Mouse (Mus musculus): ENCODE measurements around the gene Chrnb1.

Gene Chrnb1

DNA sequence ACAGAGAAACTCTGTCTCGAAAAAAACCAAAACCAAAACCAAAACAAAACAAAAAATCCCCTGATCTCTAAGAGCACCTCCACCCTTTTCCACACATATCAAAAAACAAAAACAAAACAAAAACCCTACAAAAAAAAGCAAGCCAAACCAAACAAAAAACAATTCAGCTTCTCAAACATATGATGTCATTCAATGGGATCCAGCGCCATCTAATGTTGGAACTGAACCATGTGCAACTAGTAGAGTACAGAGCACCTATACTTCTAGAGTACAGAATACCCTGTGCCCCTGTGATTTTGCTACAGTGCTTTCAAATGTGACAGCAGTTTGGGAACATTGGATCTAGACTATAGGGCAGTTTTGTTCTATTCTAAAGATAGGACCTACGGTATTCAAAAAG, 41.0 kb downstream of the Chrnb1 start:
- in situ Hi-C loops (cut with MboI, MseI), result loop anchor here in 1 of 2 experiments (5.0 to 25.0 kb wide), 4 partner anchors 83 to 1292 kb away; partner anchors contain the start of genes Nlgn2, Tmem256 and Tmem95

DNA sequence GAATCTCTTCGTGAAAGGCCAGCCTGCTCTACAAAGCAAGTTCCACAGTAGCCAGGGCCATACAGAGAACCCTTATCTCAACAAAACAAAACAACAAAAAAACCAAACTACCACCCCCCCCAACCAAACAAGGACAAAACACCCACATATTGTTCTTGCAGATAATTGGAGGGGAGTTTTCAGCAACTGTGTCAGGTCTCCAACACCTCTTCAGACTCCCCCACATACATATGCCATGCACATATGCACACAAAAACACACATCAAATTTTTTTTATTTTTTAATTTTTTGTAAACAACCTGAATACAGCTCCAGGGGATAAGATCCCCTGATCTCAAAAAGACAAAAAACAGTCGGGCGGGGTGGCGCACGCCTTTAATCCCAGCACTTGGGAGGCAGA, 41.5 kb downstream of the Chrnb1 start:
- in situ Hi-C loops (cut with MboI, MseI), result loop anchor here in 1 of 2 experiments (25.0 kb wide), 1 partner anchor 1292 kb away; no protein-coding TSS in a partner anchor

DNA sequence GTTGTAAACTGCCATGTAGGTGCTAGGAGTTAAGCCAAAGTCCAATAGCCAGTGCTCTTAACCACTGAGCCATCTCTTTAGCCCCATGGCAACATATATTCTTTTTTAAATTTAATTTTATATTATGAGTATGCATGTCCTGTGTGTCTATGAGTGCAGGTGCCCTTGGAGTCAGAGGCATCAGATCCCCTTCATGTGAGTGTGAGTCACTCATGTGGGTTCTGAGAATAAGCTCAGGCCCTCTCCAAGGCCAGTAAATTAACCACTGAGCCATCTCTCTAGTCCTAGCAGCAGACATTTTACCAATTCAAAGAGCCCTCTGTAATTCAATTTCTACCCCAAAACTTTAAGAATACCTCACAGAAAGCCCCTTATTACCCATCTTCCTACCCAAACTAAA, 43.1 kb downstream of the Chrnb1 start:
- in situ Hi-C loops (cut with MboI, MseI), result loop anchor here in 1 of 2 experiments (25.0 kb wide), 1 partner anchor 1290 kb away; no protein-coding TSS in a partner anchor

DNA sequence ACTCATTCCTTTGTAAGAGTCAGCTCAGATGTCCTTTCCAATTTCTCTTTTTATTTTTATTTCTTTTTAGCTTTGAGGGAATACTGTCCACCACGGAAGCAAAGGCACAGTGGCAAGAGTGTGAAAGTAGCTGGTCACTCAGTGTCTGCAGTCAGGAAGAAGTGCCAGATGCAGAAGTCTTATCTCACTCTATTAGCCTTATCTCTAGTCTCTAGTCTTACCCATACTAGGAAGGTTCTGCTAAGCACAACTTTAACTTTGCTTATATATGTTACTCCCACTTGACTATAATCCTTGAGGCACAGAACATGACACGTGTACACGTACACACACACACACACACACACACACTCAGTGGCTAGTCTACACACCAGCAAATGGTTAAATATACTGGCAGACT, 44.1 kb downstream of the Chrnb1 start:
- in situ Hi-C loops (cut with MboI, MseI), result loop anchor here in 1 of 2 experiments (25.0 kb wide), 1 partner anchor 1289 kb away; no protein-coding TSS in a partner anchor

Data from T-helper 17 cell (primary cell).